Mouse (Mus musculus) heart, adult 2 months (tissue): ENCODE data around the gene Plod3.

Source experiments
- EP300 ChIP-seq: fragments of 200-500 bp; IDR thresholded peaks from 2 replicates; pipeline ENCODE4 v1.6.1; 2011; ENCODE audit warnings: low read depth, low read length, control low read depth; ENCODE audit not compliant: insufficient read depth
- POLR2A ChIP-seq: fragments of 200-500 bp; IDR thresholded peaks from 2 replicates; pipeline ENCODE4 v1.6.1; 2011; ENCODE audit warnings: mild to moderate bottlenecking, low read depth, low read length, control low read depth; ENCODE audit not compliant: insufficient read depth

DNA sequence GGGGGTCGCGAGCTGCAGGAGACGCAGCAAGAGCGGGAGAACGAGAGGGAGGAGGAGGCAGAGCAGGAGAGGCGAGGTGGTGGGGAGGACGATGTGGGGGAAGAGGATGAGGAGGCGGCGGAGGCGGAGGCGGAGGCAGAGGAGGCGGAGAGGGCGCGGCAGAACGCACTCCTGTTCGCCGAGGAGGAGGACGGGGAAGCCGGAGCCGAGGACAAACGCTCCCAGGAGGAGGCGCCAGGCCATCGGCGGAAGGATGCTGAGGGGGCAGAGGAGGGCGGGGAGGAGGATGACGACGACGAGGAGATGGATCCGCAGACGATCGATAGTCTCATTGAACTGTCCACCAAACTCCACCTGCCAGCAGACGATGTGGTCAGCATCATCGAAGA is 45.2 kb downstream of the Plod3 start:
- TF ChIP-seq EP300, result no peak
- no peak for TF ChIP-seq POLR2A
